Mouse (Mus musculus) E14TG2a.4 (cell line): ENCODE data around the gene Tyw1.

ENCODE experiments used
- CTCF ChIP-seq: conservative IDR thresholded peaks from 2 replicates; pipeline ENCODE4 v1.5.1; 2014; ENCODE audit warnings: low read length
- POU5F1 ChIP-seq: IDR thresholded peaks from 2 replicates; pipeline ENCODE4 v1.6.1; 2014; ENCODE audit warnings: low read length, borderline replicate concordance

DNA sequence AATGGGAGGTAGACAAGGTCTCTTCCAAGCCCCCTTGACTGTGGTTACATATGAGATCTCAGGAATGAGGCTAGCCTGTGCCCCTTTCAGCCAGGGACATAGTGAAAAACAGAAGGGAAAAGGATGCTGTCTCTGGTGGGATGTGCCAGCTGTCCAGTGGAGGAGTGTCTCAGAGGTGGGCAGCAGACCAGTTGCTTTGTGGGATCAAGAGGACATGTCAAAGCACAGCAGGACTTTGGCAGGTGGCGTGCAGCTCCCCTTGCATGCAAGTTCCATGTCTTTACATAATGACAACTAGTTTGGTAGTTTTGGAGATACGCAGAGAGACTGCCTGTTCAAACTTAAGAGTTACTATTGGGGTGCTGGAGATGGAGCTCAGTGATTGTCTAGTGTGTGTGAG is 15.6 kb upstream of the Tyw1 start:
- TF ChIP-seq CTCF (no peak), POU5F1 (no peak)
